Mouse (Mus musculus): Measurements from ENCODE around the gene Vmn1r219. TPM values are rescaled to one million over a fixed set of nuclear protein-coding genes. Genes with fewer than 3 reads are reported as not detected.
"Not testable (repeated sequence)": the region's sequence is repeated elsewhere in the genome, so short reads cannot be mapped to it uniquely, and the experiment has no call there.

Vmn1r219 gene
- polyA plus RNA-seq, 1 experiment from 2014 or later: not detected

GRCm38 (mm10) chr13:23203885-23204284 is 44.8 kb downstream of the Vmn1r219 start:
- WGBS: 88% methylated on average over 1 of the region's 1 CpGs
- not testable (repeated sequence) for H3K4me1 ChIP-seq (ENCODE audit: control insufficient read depth, insufficient read depth, low read length); H3K9ac ChIP-seq (replicated peaks; ENCODE audit: low read length); H3K27me3 ChIP-seq (ENCODE audit: control insufficient read depth, insufficient read depth, low read length); ATAC-seq (ENCODE audit: low FRiP score, low TSS enrichment); H3K4me3 ChIP-seq (replicated peaks; ENCODE audit: low read depth, low read length); DNase-seq; H3K36me3 ChIP-seq (ENCODE audit: control insufficient read depth, insufficient read depth, low read length); H3K9me3 ChIP-seq (ENCODE audit: control insufficient read depth, low read length); H3K4me2 ChIP-seq (ENCODE audit: low read length); H3K27ac ChIP-seq (replicated peaks; ENCODE audit: low read depth, low read length)

- not testable (repeated sequence) for H3K9me3 ChIP-seq (ENCODE audit: control insufficient read depth, low read length); H3K27ac ChIP-seq (replicated peaks; ENCODE audit: low read depth, low read length); DNase-seq; ATAC-seq (ENCODE audit: low FRiP score, low TSS enrichment); H3K27me3 ChIP-seq (ENCODE audit: control insufficient read depth, insufficient read depth, low read length); H3K9ac ChIP-seq (replicated peaks; ENCODE audit: low read length); H3K4me2 ChIP-seq (ENCODE audit: low read length); H3K36me3 ChIP-seq (ENCODE audit: control insufficient read depth, insufficient read depth, low read length); H3K4me1 ChIP-seq (ENCODE audit: control insufficient read depth, insufficient read depth, low read length); H3K4me3 ChIP-seq (replicated peaks; ENCODE audit: low read depth, low read length)
- 93% methylated on average over 2 of the region's 2 CpGs for WGBS
These were observed 54.7 kb downstream of the Vmn1r219 start, which contains the start of gene Vmn1r221 for GRCm38 (mm10) chr13:23213827-23214226. TSS of gene Vmn1r221 (plus strand) at chr13:23214127.

Other genes with a start within 250 kb of the Vmn1r219 start
- gene Vmn1r213, start 151.7 kb upstream of the Vmn1r219 start, polyA plus RNA-seq (2014; fragmentation: Nextera tagmentation; extraction: Ambion mirVana): not detected in 2 replicates
- not detected in 2 replicates for gene Vmn1r214, start 128.9 kb upstream of the Vmn1r219 start, polyA plus RNA-seq (2014; fragmentation: Nextera tagmentation; extraction: Ambion mirVana)
- gene Vmn1r215, start 91.3 kb upstream of the Vmn1r219 start, polyA plus RNA-seq (2014; fragmentation: Nextera tagmentation; extraction: Ambion mirVana): not detected in 2 replicates
- not detected in 2 replicates for gene Vmn1r217, start 41.1 kb upstream of the Vmn1r219 start, polyA plus RNA-seq (2014; fragmentation: Nextera tagmentation; extraction: Ambion mirVana)
- gene Vmn1r218, start 26.2 kb upstream of the Vmn1r219 start, polyA plus RNA-seq (2014; fragmentation: Nextera tagmentation; extraction: Ambion mirVana): not detected in 2 replicates
- gene Vmn1r220, start 28.7 kb downstream of the Vmn1r219 start, polyA plus RNA-seq (2014; fragmentation: Nextera tagmentation; extraction: Ambion mirVana): not detected in 2 replicates
- not detected in 2 replicates for gene Vmn1r221, start 54.8 kb downstream of the Vmn1r219 start, polyA plus RNA-seq (2014; fragmentation: Nextera tagmentation; extraction: Ambion mirVana)
- gene Vmn1r222, start 76.6 kb downstream of the Vmn1r219 start, polyA plus RNA-seq (2014; fragmentation: Nextera tagmentation; extraction: Ambion mirVana): not detected in 2 replicates
- not detected in 2 replicates for gene Vmn1r223, start 87.8 kb downstream of the Vmn1r219 start, polyA plus RNA-seq (2014; fragmentation: Nextera tagmentation; extraction: Ambion mirVana)
- 41.2 and 64.4 TPM in 2 replicates for gene Zfp322a, start 209.9 kb downstream of the Vmn1r219 start, polyA plus RNA-seq (2014; fragmentation: Nextera tagmentation; extraction: Ambion mirVana)